Mouse (Mus musculus) olfactory bulb, adult 2 months (tissue): Measurements from ENCODE around the gene Smim17.

ENCODE experiments used
- CTCF ChIP-seq: fragments of 200-500 bp; IDR thresholded peaks from 2 replicates; pipeline ENCODE4 v1.5.1; 2012; ENCODE audit warnings: low read depth, mild to moderate bottlenecking, low read length, moderate library complexity; ENCODE audit not compliant: insufficient read depth
- POLR2A ChIP-seq: fragments of 200-500 bp; IDR thresholded peaks from 2 replicates; pipeline ENCODE4 v1.6.1; 2012; ENCODE audit warnings: mild to moderate bottlenecking, low read depth, low read length, moderate library complexity; ENCODE audit not compliant: insufficient read depth

GRCm38 (mm10) chr7:6367185-6367584, 31.3 kb upstream of the Smim17 start:
- no peak for TF ChIP-seq CTCF
- TF ChIP-seq POLR2A = no peak
